Mouse (Mus musculus) spleen, postnatal 0 days (tissue): Measurements from ENCODE around the gene Acaa1a. TPM values are rescaled to one million over a fixed set of nuclear protein-coding genes. Genes with fewer than 3 reads are reported as not detected.

Source experiments
- polyA plus RNA-seq: library from polyadenylated mRNA; unstranded; fragments of >200 nt; fragmentation: Nextera tagmentation; extraction: Ambion mirVana; gene quantifications from 2 replicates; pipeline ENCODE4 v1.2.1, GENCODE M21; 2015

The Acaa1a gene
- polyA plus RNA-seq = 31.2 and 40.4 TPM in 2 replicates

GRCm38 (mm10) chr9:119339558-119340211, at the start of gene Acaa1a:
Gene Acaa1a, plus strand, starts transcription at chr9:119339676.

GRCm38 (mm10) chr9:119322289-119323259, 16.9 kb upstream of the Acaa1a start, which contains the start of gene Oxsr1:
Gene Oxsr1, minus strand, starts transcription at chr9:119322427.

GRCm38 (mm10) chr9:119340909-119341816, 1.7 kb downstream of the Acaa1a start, which contains the start of gene Myd88:
Gene Myd88, minus strand, starts transcription at chr9:119341411.

GRCm38 (mm10) chr9:119357331-119358057, 18.0 kb downstream of the Acaa1a start, which contains the start of gene Xylb:
Gene Xylb, plus strand, starts transcription at chr9:119357381.

GRCm38 (mm10) chr9:119365284-119365683, 25.8 kb downstream of the Acaa1a start, which contains the start of gene Slc22a14:
Gene Slc22a14, minus strand, starts transcription at chr9:119365553.

Other genes with a start within 250 kb of the Acaa1a start
- 4.3 and 6.7 TPM in 2 replicates for gene Plcd1, start 246.2 kb upstream of the Acaa1a start, polyA plus RNA-seq
- gene Dlec1, start 237.2 kb upstream of the Acaa1a start, polyA plus RNA-seq = 0.06 and 0.11 TPM in 2 replicates
- 0.51 and 0.79 TPM in 2 replicates for gene Acaa1b, start 182.6 kb upstream of the Acaa1a start, polyA plus RNA-seq
- not detected in 2 replicates for gene Gm47289, start 180.5 kb upstream of the Acaa1a start, polyA plus RNA-seq
- gene Slc22a13, start 130.6 kb upstream of the Acaa1a start, polyA plus RNA-seq = not detected in 2 replicates
- gene Oxsr1, start 17.2 kb upstream of the Acaa1a start, polyA plus RNA-seq = 6.8 and 7.3 TPM in 2 replicates
- gene Myd88, start 1.7 kb downstream of the Acaa1a start, polyA plus RNA-seq = 33.6 and 36.9 TPM in 2 replicates
- gene Xylb, start 17.7 kb downstream of the Acaa1a start, polyA plus RNA-seq = 1.3 and 2.3 TPM in 2 replicates
- gene Slc22a14, start 25.9 kb downstream of the Acaa1a start, polyA plus RNA-seq = 0.08 and 0.16 TPM in 2 replicates
- 3.8 and 4.3 TPM in 2 replicates for gene Acvr2b, start 62.4 kb downstream of the Acaa1a start, polyA plus RNA-seq
- gene Exog, start 105.3 kb downstream of the Acaa1a start, polyA plus RNA-seq = 6.6 and 7.0 TPM in 2 replicates
- gene Scn5a, start 239.3 kb downstream of the Acaa1a start, polyA plus RNA-seq = 0.06 and 0.08 TPM in 2 replicates